9 mouse cellular contexts compared by ENCODE assay signal in genomic region chr3:83915768-83916496, GRCm38 (mm10).
DNase-seq lines count a peak whose midpoint lies in the region; ATAC-seq lines count a peak whose summit lies in the region.
"Had no signal": no experiment of that assay in that cellular context is flagged by ENCODE, and none has a peak within 500 bp of the region (broad histone marks: within the 10 kb centered on the region; RNA-seq: fewer than 3 reads in every experiment).

No protein-coding gene starts in this region.

- no peak overlapping the region for H3K4me3 ChIP-seq in forebrain, embryonic 12.5 days (replicated peaks)
- no peak overlapping the region for H3K4me3 ChIP-seq in forebrain, embryonic 10.5 days
- no peak overlapping the region for H3K4me3 ChIP-seq in hindbrain, embryonic 12.5 days
- H3K4me3 ChIP-seq: heart, embryonic 15.5 days had no signal

- intact Hi-C loops in left cerebral cortex, postnatal 4 days (cut with DNase I), result no loop called here

- no peaks in the 10 kb centered on the region for H3K27me3 ChIP-seq in forebrain, embryonic 12.5 days
- H3K27me3 ChIP-seq in forebrain, embryonic 10.5 days (ENCODE audit: poor library complexity, severe bottlenecking), result no peaks in the 10 kb centered on the region
- no peaks in the 10 kb centered on the region for H3K27me3 ChIP-seq in hindbrain, embryonic 12.5 days
- H3K27me3 ChIP-seq: heart, embryonic 15.5 days had no signal

- 74% methylated on average over 11 of the region's 11 CpGs for WGBS in forebrain, embryonic 12.5 days
- 79% methylated on average over 11 of the region's 11 CpGs for WGBS in forebrain, embryonic 10.5 days
- 77% methylated on average over 11 of the region's 11 CpGs for WGBS in hindbrain, embryonic 12.5 days

- peaks cover 93% of the 10 kb centered on the region for H3K36me3 ChIP-seq in forebrain, embryonic 12.5 days (replicated peaks)
- peaks cover 100% of the 10 kb centered on the region for H3K36me3 ChIP-seq in forebrain, embryonic 10.5 days (replicated peaks)
- peaks cover 83% of the 10 kb centered on the region for H3K36me3 ChIP-seq in hindbrain, embryonic 12.5 days

- no peaks in the 10 kb centered on the region for H3K9me3 ChIP-seq in forebrain, embryonic 12.5 days
- H3K9me3 ChIP-seq in forebrain, embryonic 10.5 days, result no peaks in the 10 kb centered on the region
- no peaks in the 10 kb centered on the region for H3K9me3 ChIP-seq in hindbrain, embryonic 12.5 days (replicated peaks)
- H3K9me3 ChIP-seq: heart, embryonic 15.5 days had no signal

- no peaks in the 10 kb centered on the region for H3K4me1 ChIP-seq in forebrain, embryonic 12.5 days
- H3K4me1 ChIP-seq in forebrain, embryonic 10.5 days, result no peaks in the 10 kb centered on the region
- H3K4me1 ChIP-seq in hindbrain, embryonic 12.5 days, result no peaks in the 10 kb centered on the region
- H3K4me1 ChIP-seq: heart, embryonic 15.5 days had no signal

- 0 out of 2 replicates have a peak, but pooled peaks have one; percentile 43 for ATAC-seq in forebrain, embryonic 12.5 days (ENCODE audit: low FRiP score)
- peak; percentile 52; the same call in 1 of the 2 replicates for ATAC-seq in hindbrain, embryonic 12.5 days (ENCODE audit: low FRiP score)
- ATAC-seq in monocyte, adult 5-6 weeks (replicated peaks; ENCODE audit: insufficient number of reproducible peaks, low FRiP score, low TSS enrichment, poor library complexity, severe bottlenecking), result 0 out of 2 replicates have a peak, but pooled peaks have one; percentile 36

- no peak overlapping the region for H3K9ac ChIP-seq in forebrain, embryonic 12.5 days
- H3K9ac ChIP-seq in hindbrain, embryonic 12.5 days, result no peak overlapping the region
- H3K9ac ChIP-seq: heart, embryonic 15.5 days had no signal

- DNase-seq in forebrain, embryonic 10.5 days (ENCODE audit: extremely low spot score, low spot score), result no peak
- peak; percentile 84 for DNase-seq in NIH3T3 (ENCODE audit: low read depth)
- DNase-seq in cerebellum, postnatal 25 days, result peak; percentile 70 to 80
- peak; percentile 49 for DNase-seq in left cerebral cortex, postnatal 4 days
- DNase-seq in ovary, postnatal 10 days (ENCODE audit: low spot score), result no peak

- no peak overlapping the region for H3K4me2 ChIP-seq in forebrain, embryonic 12.5 days
- H3K4me2 ChIP-seq in hindbrain, embryonic 12.5 days (replicated peaks), result no peak overlapping the region
- H3K4me2 ChIP-seq: heart, embryonic 15.5 days had no signal

- no peak overlapping the region for H3K27ac ChIP-seq in forebrain, embryonic 12.5 days
- no peak overlapping the region for H3K27ac ChIP-seq in forebrain, embryonic 10.5 days
- no peak overlapping the region for H3K27ac ChIP-seq in hindbrain, embryonic 12.5 days
- H3K27ac ChIP-seq: heart, embryonic 15.5 days had no signal

Comparison
In these comparisons a context has a peak if more than half of its experiments do, and no peak if none do; other contexts are left out.
1. DNase-seq: peak in NIH3T3 (single experiment), cerebellum, postnatal 25 days (2 of 2) and left cerebral cortex, postnatal 4 days (single experiment); none in forebrain, embryonic 10.5 days (single experiment) and ovary, postnatal 10 days (single experiment).
2. Peak in every context shown above with its lines, with median percentiles within 50 percentile points of each other: ATAC-seq.